23 mouse cellular contexts compared by ENCODE assay signal in genomic region chr17:88879736-88880135, GRCm38 (mm10).
"Had no signal": no experiment of that assay in that cellular context is flagged by ENCODE, and none has a peak within 500 bp of the region (broad histone marks: within the 10 kb centered on the region; RNA-seq: fewer than 3 reads in every experiment).

No protein-coding gene starts in this region.

- H3K9ac ChIP-seq: heart, embryonic 13.5 days; heart, embryonic 15.5 days; hindbrain, embryonic 13.5 days; hindbrain, embryonic 15.5 days; limb, embryonic 13.5 days; limb, embryonic 15.5 days; liver, embryonic 12.5 days had no signal

- H3K27ac ChIP-seq: gastrocnemius, adult 2 months; heart, embryonic 13.5 days; heart, embryonic 15.5 days; hindbrain, embryonic 13.5 days; hindbrain, embryonic 15.5 days; hindbrain, postnatal 0 days; limb, embryonic 13.5 days; limb, embryonic 15.5 days; liver, embryonic 12.5 days had no signal

- DNase-seq: gastrocnemius, adult 2 months; gastrocnemius, postnatal 10 days; gastrocnemius, postnatal 25 days; heart, adult 18-20 months; heart, postnatal 14 days; heart, postnatal 36 days; kidney, adult 11 months; kidney, adult 2 months; kidney, postnatal 10 days; kidney, postnatal 25 days; layer of hippocampus, adult 9-11 months; layer of hippocampus, postnatal 36 days; left cerebral cortex, postnatal 4 days had no signal

- H3K36me3 ChIP-seq: heart, embryonic 13.5 days; heart, embryonic 15.5 days; hindbrain, embryonic 13.5 days; hindbrain, embryonic 15.5 days; limb, embryonic 13.5 days; limb, embryonic 15.5 days; liver, embryonic 12.5 days had no signal

- H3K4me2 ChIP-seq: heart, embryonic 11.5 days; heart, embryonic 13.5 days; heart, embryonic 15.5 days; hindbrain, embryonic 13.5 days; hindbrain, embryonic 15.5 days; limb, embryonic 13.5 days; limb, embryonic 15.5 days; liver, embryonic 12.5 days had no signal

- ATAC-seq: hindbrain, postnatal 0 days; intestine, embryonic 16.5 days; liver, embryonic 12.5 days had no signal

- H3K4me3 ChIP-seq: gastrocnemius, adult 2 months; heart, embryonic 13.5 days; heart, embryonic 15.5 days; hindbrain, embryonic 13.5 days; hindbrain, embryonic 15.5 days; limb, embryonic 13.5 days; limb, embryonic 15.5 days; liver, embryonic 12.5 days had no signal

- H3K9me3 ChIP-seq: heart, embryonic 13.5 days; heart, embryonic 15.5 days; hindbrain, embryonic 13.5 days; hindbrain, embryonic 15.5 days; limb, embryonic 13.5 days; limb, embryonic 15.5 days; liver, embryonic 12.5 days had no signal

- H3K27me3 ChIP-seq: heart, embryonic 13.5 days; heart, embryonic 15.5 days; hindbrain, embryonic 13.5 days; hindbrain, embryonic 15.5 days; limb, embryonic 13.5 days; limb, embryonic 15.5 days; liver, embryonic 12.5 days had no signal

- H3K4me1 ChIP-seq: heart, embryonic 15.5 days; hindbrain, embryonic 13.5 days; hindbrain, embryonic 15.5 days; limb, embryonic 13.5 days; limb, embryonic 15.5 days; liver, embryonic 12.5 days had no signal
